9 mouse cellular contexts compared by ENCODE assay signal in genomic region chr16:23403008-23403755, GRCm38 (mm10). TPM values are rescaled to one million over a fixed set of nuclear protein-coding genes. Genes with fewer than 3 reads are reported as not detected.
A peak's percentile ranks its signal among the peaks of the same experiment; 100 is the strongest.
DNase-seq lines count a peak whose midpoint lies in the region; ATAC-seq and TF ChIP-seq lines count a peak whose summit lies in the region.
"Had no signal": no experiment of that assay in that cellular context is flagged by ENCODE, and none has a peak within 500 bp of the region (broad histone marks: within the 10 kb centered on the region; RNA-seq: fewer than 3 reads in every experiment).

No protein-coding gene starts in this region.

- no peaks in the 10 kb centered on the region for H3K79me3 ChIP-seq in C2C12 (ENCODE audit: low read depth)

- WGBS in embryonic facial prominence, embryonic 11.5 days = 35% methylated on average over 8 of the region's 8 CpGs
- WGBS in heart, embryonic 10.5 days = 36% methylated on average over 8 of the region's 8 CpGs
- 54% methylated on average over 8 of the region's 8 CpGs for WGBS in liver, postnatal 0 days (ENCODE audit: insufficient replicate concordance)

- peak; percentile 10 for TF ChIP-seq CTCF in C2C12 (IDR thresholded peaks at IDR 0.05; ENCODE audit: control insufficient read depth, insufficient read depth, insufficient read length)
- peak; percentile 85 for TF ChIP-seq CTCF in liver, postnatal 0 days (IDR thresholded peaks at IDR 0.05; ENCODE audit: low read depth)

- no peak overlapping the region for H3ac ChIP-seq in C2C12 (ENCODE audit: control insufficient read depth, insufficient read length, low read depth)

- H3K4me2 ChIP-seq in embryonic facial prominence, embryonic 11.5 days (ENCODE audit: low read depth, low read length) = no peak overlapping the region
- no peak overlapping the region for H3K4me2 ChIP-seq in liver, postnatal 0 days (ENCODE audit: low read depth, low read length)

- H3K4me3 ChIP-seq in C2C12 (ENCODE audit: insufficient read depth, poor library complexity, severe bottlenecking) = no peak overlapping the region
- no peak overlapping the region for H3K4me3 ChIP-seq in embryonic facial prominence, embryonic 11.5 days (ENCODE audit: low read depth, low read length)
- no peak overlapping the region for H3K4me3 ChIP-seq in heart, embryonic 10.5 days
- H3K4me3 ChIP-seq in liver, postnatal 0 days (ENCODE audit: low read depth, low read length) = no peak overlapping the region
- H3K4me3 ChIP-seq: erythroblast, embryonic 14.5 days had no signal

- H3K36me3 ChIP-seq in C2C12 (ENCODE audit: control insufficient read depth, insufficient read depth) = no peaks in the 10 kb centered on the region
- no peaks in the 10 kb centered on the region for H3K36me3 ChIP-seq in embryonic facial prominence, embryonic 11.5 days (replicated peaks; ENCODE audit: control insufficient read depth, insufficient read depth, low read depth, low read length)
- H3K36me3 ChIP-seq in heart, embryonic 10.5 days = no peaks in the 10 kb centered on the region
- no peaks in the 10 kb centered on the region for H3K36me3 ChIP-seq in liver, postnatal 0 days (replicated peaks; ENCODE audit: insufficient read depth, low read length)

- TF ChIP-seq EP300 in liver, postnatal 0 days (IDR thresholded peaks at IDR 0.05; ENCODE audit: low read depth) = no peak

- no peaks in the 10 kb centered on the region for H3K27me3 ChIP-seq in C2C12 (ENCODE audit: control insufficient read depth, insufficient read depth, insufficient read length)
- H3K27me3 ChIP-seq in embryonic facial prominence, embryonic 11.5 days (ENCODE audit: control insufficient read depth, insufficient read depth, low read length) = no peaks in the 10 kb centered on the region
- no peaks in the 10 kb centered on the region for H3K27me3 ChIP-seq in heart, embryonic 10.5 days (ENCODE audit: insufficient read depth, poor library complexity, severe bottlenecking)
- no peaks in the 10 kb centered on the region for H3K27me3 ChIP-seq in liver, postnatal 0 days (ENCODE audit: insufficient read depth, low read length)

- no peak overlapping the region for H3K9ac ChIP-seq in embryonic facial prominence, embryonic 11.5 days (replicated peaks; ENCODE audit: low read length)
- no peak overlapping the region for H3K9ac ChIP-seq in liver, postnatal 0 days (replicated peaks)

- no peaks in the 10 kb centered on the region for H3K9me3 ChIP-seq in embryonic facial prominence, embryonic 11.5 days (replicated peaks; ENCODE audit: control insufficient read depth, low read length)
- no peaks in the 10 kb centered on the region for H3K9me3 ChIP-seq in heart, embryonic 10.5 days
- H3K9me3 ChIP-seq in liver, postnatal 0 days (ENCODE audit: low read length) = no peaks in the 10 kb centered on the region

- no peaks in the 10 kb centered on the region for H3K4me1 ChIP-seq in embryonic facial prominence, embryonic 11.5 days (ENCODE audit: control insufficient read depth, insufficient read depth, low read length)
- H3K4me1 ChIP-seq in heart, embryonic 10.5 days = peaks cover 14% of the 10 kb centered on the region
- no peaks in the 10 kb centered on the region for H3K4me1 ChIP-seq in liver, postnatal 0 days (ENCODE audit: insufficient read depth)

- H3K79me2 ChIP-seq in C2C12 (ENCODE audit: control insufficient read depth, insufficient read depth) = no peaks in the 10 kb centered on the region

- 0 out of 2 replicates have a peak, but pooled peaks have one; percentile 45 for ATAC-seq in embryonic facial prominence, embryonic 11.5 days (replicated peaks; ENCODE audit: insufficient number of reproducible peaks, low FRiP score, low TSS enrichment, low read depth)
- no peak for ATAC-seq in liver, postnatal 0 days

- DNase-seq in adrenal gland, postnatal 10 days = peak; percentile 87
- peak; percentile 95 for DNase-seq in embryonic facial prominence, embryonic 11.5 days (ENCODE audit: low spot score)
- DNase-seq in heart, embryonic 10.5 days (ENCODE audit: low spot score) = peak; percentile 83
- DNase-seq in kidney, postnatal 36 days = peak; percentile 67 to 88
- peak; percentile 80 for DNase-seq in liver, postnatal 0 days
- peak; percentile 70 for DNase-seq in ovary, postnatal 14 days (ENCODE audit: low spot score)
- DNase-seq in thymus, postnatal 25 days = peak; percentile 86

- no peak overlapping the region for H3K27ac ChIP-seq in embryonic facial prominence, embryonic 11.5 days (replicated peaks; ENCODE audit: low read depth, low read length)
- no peak overlapping the region for H3K27ac ChIP-seq in heart, embryonic 10.5 days
- H3K27ac ChIP-seq in liver, postnatal 0 days (ENCODE audit: low read depth) = no peak overlapping the region

TF ChIP-seq in C2C12, 6 proteins besides CTCF, POLR2A, EP300 and RAD21:
- TF ChIP-seq FOSL1 (IDR thresholded peaks at IDR 0.05; ENCODE audit: insufficient read depth, low read length, poor library complexity, severe bottlenecking) (no peak), USF1 (IDR thresholded peaks at IDR 0.05; ENCODE audit: low read depth) (peak; percentile 73)

RNA-seq across cellular contexts. Expression of gene Rtp1, which starts 25.8 kb away (rescaled TPM):
- not detected for polyA plus RNA-seq in C2C12 (2012; fragmentation: generic; extraction: Trizol)
- not detected for total RNA-seq in adrenal gland, postnatal 10 days (2021)
- polyA plus RNA-seq in embryonic facial prominence, embryonic 11.5 days (2014; fragmentation: Nextera tagmentation; extraction: Ambion mirVana) = 0.68 TPM in 1 of 2 replicates, not detected in the other
- polyA plus RNA-seq in heart, embryonic 10.5 days (2016; fragmentation: Nextera tagmentation; extraction: Ambion mirVana) = not detected in 2 replicates
- not detected in 2 replicates for polyA plus RNA-seq in liver, postnatal 0 days (2015; fragmentation: Nextera tagmentation; extraction: Ambion mirVana)
- polyA plus RNA-seq: erythroblast, embryonic 14.5 days had no signal
